Mouse (Mus musculus): ENCODE measurements around the gene Usp39.
A peak's percentile ranks its signal among the peaks of the same experiment; 100 is the strongest.

Gene Usp39

DNA sequence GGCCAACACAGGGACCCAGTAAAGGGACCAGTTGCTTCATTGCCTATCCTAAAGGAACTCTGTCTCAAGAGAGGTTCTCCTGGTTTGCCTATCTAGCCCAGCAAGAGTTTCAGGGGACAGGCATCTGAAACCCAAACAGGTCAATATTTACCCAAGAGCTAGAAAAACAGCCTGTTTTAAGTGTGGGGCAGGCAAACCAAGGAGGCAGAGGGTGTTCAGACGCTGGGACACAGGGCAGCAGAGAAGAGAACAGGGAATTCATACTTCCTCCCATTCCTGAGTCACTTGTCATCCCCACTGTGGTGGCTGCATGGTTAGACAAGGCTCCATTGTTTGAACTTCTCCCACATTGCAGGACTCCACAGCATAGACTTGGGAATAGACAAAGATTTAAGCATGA is 26.6 kb upstream of the Usp39 start:
- DNase-seq (ENCODE audit: low spot score in 2 of 2), result no peak

DNA sequence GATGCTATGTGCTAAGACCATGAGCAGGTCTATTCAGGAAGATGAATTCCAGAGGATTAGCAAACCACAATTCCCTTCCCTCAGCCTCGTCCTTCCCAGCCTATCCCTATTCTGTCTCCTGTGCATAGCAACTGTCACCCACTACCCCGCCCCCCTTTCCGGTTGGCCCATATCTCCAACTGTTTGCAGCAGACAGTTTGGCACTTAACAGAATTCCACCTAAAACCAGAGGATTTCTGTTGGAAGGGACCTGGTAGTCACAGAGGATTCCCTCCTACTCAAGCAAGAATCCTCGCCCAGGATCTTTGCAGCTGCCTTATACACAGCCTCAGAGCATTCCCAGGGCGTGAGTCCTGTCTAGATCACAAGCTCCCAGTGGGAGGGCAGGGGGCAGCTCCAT is 26.2 kb upstream of the Usp39 start:
- peak; percentile 64 to 68 for DNase-seq (ENCODE audit: low spot score in 2 of 2)

DNA sequence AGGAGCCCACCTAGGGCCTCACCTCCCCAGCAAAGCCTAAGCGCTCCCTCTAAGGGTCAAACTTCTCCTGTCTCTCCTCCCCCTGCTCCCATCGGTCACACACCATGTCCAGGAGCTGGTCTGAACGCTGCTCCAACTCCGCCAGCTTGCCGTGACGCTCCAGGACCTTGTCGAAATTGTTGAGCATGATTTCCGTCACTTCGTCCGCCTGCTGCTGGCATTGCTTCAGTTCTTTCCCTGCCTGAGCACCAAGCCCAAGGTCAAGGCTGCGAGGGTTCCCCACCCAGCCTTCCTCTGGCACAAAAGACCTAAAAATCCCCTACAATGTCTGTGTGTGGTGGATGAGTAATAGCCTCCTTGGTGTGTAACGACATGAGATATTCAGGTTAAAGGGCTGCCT is 25.1 kb upstream of the Usp39 start:
- DNase-seq (ENCODE audit: low spot score in 2 of 2), result no peak

GRCm38 (mm10) chr6:72369557-72369956 is 24.6 kb upstream of the Usp39 start:
- DNase-seq (ENCODE audit: low spot score in 2 of 2), result no peak

GRCm38 (mm10) chr6:72367460-72367974 is 22.5 kb upstream of the Usp39 start:
- no peak for DNase-seq (ENCODE audit: low spot score in 2 of 2)

DNA sequence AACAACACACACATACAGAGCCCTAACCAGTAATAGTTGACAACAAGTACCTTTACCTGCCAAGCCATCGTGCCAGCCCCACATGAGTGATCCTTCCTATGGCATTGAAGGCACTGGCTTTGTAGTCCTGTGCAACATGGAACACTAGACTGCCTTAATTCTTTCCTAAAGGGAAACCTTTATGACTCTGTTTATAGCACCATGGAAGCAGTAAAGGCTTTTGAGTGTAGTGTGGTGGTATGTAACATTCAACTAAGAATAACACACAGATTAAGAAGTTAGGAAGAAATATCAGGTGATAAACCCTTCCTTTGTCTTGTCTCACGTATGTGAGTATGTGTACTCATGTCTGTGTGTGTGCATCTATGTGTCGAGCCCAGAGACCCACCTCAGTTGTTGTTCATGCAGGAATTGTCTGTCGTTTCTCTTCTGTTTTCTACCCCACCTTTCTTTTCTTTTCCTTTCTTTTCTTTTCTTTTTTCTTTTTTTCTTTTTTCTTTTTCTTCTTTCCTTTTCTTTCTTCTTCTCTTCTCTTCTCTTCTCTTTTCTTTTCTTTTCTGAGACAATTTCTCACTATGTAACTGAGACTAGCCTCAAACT is 22.0 kb upstream of the Usp39 start, which contains the start of gene Rnf181:
Rnf181 (minus strand) TSS at position 113 of the 600 bp plus-strand sequence.
- no peak for DNase-seq (ENCODE audit: low spot score in 2 of 2)

- DNase-seq (ENCODE audit: low spot score in 2 of 2), result no peak
Observed at GRCm38 (mm10) chr6:72366304-72366703, 21.3 kb upstream of the Usp39 start.

DNA sequence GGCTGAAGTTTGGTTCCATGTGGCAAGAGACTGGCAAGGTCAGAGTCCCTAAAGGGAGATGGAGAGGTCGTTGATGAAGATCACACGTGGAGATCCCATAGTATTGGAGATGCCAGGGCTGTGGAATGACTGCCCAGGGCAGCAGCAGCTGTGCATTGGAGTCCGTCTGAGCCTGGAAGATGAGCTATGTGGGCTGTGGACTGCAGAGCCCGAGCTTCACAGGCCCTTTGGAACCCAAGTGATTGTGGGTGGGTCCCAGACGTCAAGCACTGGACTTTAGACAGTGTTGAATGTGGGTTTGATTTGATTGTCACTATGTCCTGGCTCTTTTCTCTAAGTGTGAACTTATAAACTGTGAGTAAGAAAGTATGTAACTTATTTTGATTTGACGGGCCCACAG is 20.0 kb upstream of the Usp39 start:
- no peak for DNase-seq (ENCODE audit: low spot score in 2 of 2)

DNA sequence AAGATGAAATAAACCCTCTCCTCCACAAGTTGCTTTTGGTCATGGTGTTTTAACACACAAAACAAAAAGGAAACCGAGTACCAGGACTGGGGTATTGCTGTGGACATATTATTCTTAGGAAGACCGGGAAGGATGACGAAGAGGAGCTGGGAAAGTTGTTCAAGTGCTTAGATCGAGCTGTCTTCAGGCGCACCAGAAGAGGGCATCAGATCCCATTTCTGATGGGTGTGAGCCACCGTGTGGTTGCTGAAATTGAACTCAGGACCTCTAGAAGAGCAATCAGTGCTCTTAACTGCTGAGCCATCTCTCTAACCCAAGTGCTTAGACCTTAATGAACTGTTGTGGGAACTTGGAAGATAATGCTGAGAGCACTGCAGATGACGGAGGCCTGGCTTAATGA is 19.0 kb upstream of the Usp39 start:
- DNase-seq (ENCODE audit: low spot score in 2 of 2), result no peak

- DNase-seq (ENCODE audit: low spot score in 2 of 2), result peak; percentile 97 to 99
Observed at GRCm38 (mm10) chr6:72362132-72363028, 17.4 kb upstream of the Usp39 start.

- DNase-seq (ENCODE audit: low spot score in 2 of 2), result no peak
Observed at GRCm38 (mm10) chr6:72361121-72361551, 16.2 kb upstream of the Usp39 start.

DNA sequence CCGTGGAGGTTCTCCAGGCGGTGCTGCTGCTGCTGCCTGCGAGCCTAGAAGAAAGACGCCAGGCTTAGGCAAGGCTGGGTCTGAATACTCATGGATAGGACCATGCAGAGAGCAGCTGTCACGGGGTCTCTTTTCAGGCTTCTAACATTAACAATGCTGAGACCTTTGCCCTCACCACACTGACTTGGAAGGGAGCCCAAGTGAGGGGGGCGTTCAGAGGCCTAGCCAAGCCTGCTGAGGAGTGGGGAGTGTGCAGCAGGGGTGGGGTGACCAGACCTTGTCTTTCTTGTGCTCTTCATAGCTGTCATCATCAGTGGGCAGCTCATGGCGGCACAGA is 15.6 kb upstream of the Usp39 start:
- DNase-seq (ENCODE audit: low spot score in 2 of 2), result peak in 1 of 2 experiments; percentile 52

DNA sequence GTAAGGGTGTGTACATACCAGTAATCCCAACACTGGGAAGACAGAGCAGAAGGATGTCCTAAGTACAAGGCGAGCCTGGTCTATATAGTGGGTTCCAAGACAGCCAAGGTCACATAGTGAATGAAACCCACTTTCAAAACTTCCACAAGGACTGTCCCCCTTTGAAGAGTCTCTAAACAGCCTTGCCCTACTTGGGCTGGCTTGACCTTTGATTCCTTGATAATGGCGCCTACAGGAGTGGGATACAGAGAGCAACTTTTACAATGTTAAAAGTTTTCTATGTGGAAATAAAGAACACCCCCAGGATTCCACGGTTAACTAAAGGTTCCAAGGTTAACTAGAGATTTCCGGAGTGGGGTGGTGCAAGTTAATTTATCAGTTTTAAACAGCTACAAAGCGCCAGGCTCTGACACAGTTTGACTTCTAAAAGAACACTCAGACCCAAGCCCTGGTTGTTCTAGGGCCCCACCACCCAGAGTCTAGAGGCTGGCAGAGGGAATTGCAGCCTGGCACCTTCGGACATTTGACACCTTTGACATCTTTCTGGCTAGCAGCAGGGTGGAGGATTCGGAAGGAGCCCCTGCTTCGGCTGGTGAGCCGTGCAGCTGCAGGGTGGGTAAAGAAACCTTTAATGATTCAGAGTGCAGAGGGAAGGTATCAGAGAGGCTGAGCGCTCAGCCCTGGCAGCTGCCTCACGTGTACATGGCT is 15.1 kb upstream of the Usp39 start:
- no peak for DNase-seq (ENCODE audit: low spot score in 2 of 2)

DNA sequence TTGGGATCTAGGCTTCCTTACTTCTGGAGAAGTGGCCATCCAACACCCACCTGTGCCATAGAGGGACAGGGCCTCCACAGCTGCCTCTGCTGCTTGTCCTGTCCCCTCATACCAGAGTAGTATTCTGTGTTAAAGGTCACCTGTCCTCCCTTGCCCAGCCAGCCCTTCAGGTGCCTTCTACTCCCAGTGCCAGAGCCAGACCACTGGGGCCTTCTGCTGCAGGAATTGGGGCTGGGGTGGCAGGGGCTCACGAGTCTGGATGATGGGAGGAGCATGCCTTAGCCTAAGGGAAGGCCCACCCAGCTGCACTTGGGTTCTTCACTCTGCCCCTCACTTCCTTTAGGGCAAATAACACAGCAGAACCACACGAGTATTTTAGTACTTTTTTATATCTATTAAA is 14.4 kb upstream of the Usp39 start:
- no peak for DNase-seq (ENCODE audit: low spot score in 2 of 2)

DNA sequence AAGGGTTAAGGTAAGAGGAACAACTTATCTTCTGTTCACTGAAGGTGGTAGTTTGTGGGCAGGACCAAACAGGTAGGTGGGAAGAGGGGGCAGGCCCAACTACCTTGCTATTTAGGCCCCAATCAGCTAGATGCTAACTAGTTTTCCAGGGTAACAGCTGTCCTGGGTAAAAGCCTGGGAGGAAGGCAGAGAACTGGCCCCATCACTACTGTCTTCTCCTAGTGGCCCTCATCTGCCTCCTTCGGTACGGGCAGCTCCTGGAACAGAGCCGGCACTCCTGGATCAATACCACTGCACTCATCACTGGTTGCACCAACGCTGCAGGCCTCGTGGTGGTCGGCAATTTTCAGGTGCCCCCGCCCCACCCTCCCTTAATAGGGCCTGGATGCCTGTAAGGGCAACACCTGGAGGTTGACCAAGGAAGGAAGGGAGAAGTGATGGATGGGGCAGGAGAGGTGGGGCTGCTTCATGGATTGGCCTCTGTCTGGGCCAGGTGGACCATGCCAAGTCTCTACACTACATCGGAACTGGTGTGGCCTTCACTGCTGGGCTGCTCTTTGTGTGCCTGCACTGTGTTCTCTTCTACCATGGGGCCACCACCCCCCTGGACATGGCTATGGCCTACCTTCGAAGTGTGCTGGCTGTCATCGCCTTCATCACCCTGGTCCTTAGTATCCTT is 13.2 kb upstream of the Usp39 start:
- no peak for DNase-seq (ENCODE audit: low spot score in 2 of 2)

DNA sequence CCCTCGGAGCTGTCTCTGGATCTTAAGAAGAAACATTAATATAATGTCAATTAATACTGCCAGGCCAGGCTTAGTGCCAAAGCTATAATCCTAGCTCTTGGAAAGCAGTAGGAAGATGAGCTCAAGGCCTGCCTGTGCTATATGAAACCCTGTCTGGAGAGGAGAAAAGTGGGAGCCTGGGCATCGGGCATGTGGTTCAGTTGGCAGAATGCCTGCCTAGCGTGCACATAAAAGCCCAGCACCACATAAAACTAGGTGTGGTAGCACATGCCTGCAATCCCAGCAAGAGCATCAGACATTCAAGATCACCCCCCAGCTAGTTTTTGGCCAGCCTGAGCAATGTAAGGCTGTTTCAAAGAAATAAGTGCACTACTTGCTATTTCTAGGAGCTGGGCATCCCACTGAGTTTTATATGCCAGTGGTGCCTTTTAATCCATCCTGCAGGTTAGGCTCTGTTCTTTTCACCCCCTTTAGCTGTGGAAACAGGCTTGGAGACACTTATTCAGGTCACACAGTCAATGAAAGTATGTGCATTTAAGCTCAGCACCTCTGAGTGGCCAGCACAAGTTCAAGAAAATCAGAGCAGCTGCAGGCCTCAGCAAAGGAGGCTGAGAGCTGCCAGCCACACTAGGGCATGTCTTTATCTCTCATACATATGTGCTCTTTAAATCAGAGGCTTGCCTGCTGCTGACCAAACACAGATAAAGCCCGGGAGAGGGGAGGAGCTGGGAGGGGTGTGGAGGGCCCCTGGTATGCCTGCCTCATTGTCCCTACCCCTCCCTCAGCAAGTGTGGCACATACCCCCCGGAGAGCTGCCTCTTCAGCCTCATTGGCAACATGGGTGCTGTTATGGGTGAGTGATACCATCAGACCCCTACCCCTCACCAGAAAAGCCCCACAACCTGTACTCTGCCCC is 12.4 kb upstream of the Usp39 start:
- DNase-seq (ENCODE audit: low spot score in 2 of 2), result peak in 1 of 2 experiments; percentile 55

DNA sequence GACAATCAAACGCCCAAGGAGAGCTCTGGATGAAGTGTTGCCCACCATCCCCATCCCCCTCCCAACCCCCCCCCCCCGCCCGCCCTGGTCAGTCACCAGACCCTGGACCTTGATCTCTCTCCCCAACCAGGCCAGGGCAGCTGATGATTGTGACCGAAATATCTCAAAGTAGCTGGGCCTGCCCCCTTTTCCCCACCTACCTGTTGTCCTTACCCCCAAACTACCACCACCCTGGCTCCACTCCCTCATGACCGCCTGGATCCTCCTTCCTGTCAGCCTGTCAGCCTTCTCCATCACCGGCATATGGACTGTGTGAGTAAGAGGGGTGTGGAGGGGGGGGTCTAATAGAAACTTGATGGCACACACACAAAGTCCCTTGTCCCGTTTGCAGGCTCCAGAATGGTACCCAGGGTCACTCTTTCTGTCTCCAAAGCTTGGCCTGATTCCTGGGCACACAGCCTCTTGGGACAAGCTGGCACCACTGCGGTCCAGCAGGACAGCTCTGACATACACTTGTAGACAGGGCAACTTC is 11.1 kb upstream of the Usp39 start:
- peak; percentile 52 to 60 for DNase-seq (ENCODE audit: low spot score in 2 of 2)

DNA sequence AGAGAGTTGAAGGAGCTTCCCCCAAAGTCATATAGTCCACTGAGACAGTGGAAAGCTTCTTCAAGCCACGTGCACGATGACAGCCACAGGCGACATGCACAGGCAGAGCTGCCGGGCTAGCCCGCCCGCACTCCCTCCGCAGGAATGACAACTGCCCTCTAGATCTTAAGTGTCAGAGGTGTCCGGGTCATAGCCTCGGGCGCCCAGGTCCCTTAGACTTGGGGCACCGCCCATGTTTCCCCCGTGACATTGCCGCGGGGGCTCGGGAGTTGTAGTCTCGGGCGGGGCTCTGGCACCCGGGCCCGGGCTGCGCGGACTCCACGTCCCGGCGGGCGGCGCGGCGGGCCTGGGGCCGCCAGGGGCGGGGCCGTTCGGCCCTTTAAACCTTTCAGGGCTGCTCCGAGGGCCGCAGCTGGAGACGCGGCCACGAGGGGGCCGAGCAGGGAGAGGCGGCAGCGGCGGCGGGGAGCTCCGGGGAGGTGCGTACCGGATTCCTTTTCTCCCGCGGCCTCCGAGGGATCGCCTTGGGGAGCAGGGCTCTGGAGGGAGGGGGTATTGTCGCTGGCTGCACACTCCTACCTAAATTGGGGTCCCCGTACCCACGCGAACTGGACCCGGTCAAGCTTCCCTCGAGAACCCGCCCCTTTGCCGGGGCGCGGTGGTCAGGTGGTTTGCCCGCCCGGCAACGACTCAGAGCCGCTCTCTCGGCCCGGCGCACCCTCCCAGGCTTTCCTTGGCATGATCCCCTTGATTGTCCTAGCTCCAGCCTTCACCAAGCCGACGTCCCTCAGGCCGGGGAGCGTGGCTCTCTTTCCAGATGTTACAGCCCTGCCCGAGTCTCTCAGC is 10.3 kb upstream of the Usp39 start, which contains the start of gene Tmem150a:
Tmem150a (plus strand) TSS at position 382 of the 846 bp plus-strand sequence.
- DNase-seq (ENCODE audit: low spot score in 2 of 2), result peak; percentile 86 to 87

- no peak for DNase-seq (ENCODE audit: low spot score in 2 of 2)
Observed at GRCm38 (mm10) chr6:72354025-72354424, 9.0 kb upstream of the Usp39 start.

Data from right cerebral cortex, postnatal 10 days (tissue).